Mouse (Mus musculus): ENCODE results near the gene Slc43a1.

Slc43a1 gene

GRCm38 (mm10) chr2:84868521-84868943, 29.9 kb downstream of the Slc43a1 start:
- no peak for DNase-seq (ENCODE audit: low read depth, low spot score)

DNA sequence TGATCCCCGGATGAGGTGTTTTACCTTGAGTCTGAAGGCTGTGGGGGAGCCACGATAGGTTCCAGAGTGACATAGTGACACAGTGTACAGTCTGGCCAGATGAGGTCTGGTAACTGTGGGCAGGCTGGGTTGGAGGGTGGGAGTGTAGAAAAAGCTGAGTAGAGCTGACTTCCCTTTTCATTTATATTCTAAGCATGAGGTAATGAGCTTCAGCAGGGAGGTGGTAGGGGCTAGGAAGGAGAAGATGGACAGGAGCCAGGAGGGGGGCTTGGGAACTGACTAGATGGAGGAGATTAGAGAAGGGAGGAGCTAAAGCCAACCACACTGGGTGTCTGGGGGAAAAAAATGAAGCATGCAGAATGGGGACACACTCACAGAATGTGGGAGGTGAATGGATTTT, 30.3 kb downstream of the Slc43a1 start:
- no peak for DNase-seq (ENCODE audit: low read depth, low spot score)

- no peak for DNase-seq (ENCODE audit: low read depth, low spot score)
Observed at GRCm38 (mm10) chr2:84870623-84871160, 32.0 kb downstream of the Slc43a1 start.

- no peak for DNase-seq (ENCODE audit: low read depth, low spot score)
Observed at GRCm38 (mm10) chr2:84872105-84872716, 33.6 kb downstream of the Slc43a1 start.

DNA sequence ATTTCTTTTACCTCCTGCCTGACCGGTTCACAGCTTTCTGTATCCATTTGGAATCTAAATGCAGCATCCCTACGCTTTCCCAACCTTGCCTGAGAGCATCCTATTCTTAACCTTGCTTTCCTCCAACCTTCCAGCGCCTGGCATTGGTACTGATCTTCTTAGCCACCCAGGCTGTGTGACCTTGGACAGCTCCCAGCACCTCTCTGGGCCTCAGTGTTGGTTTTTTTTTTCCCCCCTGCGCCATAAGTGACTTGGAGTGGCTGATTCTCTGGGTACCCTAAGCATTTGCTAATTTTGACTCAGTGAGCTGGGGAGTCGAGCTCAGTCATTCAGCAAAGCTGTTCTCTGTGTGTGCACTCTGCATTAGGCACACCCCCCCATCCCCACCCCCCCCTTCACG, 37.2 kb downstream of the Slc43a1 start:
- DNase-seq (ENCODE audit: low read depth, low spot score) = no peak

DNA sequence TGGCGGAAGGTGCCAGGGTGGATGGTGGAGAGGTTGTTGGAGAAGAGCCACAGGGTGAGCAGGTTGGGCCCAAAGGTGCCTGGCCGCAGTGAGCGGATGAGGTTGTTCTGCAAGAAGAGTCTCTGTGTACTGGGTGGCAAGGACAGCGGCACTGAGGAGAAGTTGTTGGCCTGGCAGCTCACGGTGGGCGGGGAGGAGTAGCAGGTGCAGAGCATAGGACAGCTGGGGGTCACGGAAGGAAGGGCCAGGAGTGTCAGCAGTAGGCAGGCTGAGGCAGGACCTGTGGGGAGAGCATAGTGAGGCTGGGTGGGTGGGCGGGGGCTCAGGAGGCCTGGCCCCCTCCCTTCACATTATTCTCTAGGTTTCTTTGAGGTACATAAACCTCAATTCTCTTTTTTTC, 41.9 kb downstream of the Slc43a1 start:
- no peak for DNase-seq (ENCODE audit: low read depth, low spot score)

DNA sequence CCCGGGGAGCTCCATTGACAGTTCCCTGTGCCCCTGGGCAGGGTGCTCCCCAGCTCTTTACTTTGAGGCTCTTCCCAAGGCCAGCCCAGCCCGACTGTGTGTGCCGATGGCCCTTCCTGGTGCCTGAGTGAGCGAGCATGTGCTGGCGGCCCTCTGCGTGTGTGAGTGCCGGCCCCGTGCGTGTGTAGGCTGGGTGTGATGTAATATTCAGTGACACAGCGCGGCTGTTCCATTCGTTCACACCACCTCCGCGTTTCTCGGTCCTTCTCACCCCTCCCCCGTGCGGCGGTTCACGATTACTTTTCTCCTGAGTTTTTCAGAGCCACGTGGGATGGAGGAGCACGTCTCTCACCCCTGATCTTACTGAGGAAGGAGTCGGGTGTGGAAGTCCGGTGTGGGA, 44.0 kb downstream of the Slc43a1 start:
- no peak for DNase-seq (ENCODE audit: low read depth, low spot score)

DNA sequence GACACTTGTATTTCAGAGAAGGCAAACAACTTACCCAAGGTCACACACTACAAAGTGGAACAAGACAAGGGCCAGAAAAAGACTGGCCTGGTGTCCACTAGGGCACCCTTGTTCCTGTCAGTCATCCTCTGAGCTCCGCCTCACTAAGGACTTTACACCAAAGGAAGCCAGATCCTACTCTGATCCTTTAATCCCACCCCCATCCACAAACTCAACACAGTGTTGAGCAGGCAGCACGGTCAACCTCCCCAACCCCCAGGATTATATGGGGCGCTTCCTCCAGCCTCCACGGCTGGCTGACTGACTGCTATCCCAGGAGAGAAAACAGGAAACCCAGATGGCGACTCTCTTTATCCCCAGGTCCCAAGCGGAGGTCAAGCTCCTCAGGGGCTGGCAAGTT, 44.4 kb downstream of the Slc43a1 start:
- DNase-seq (ENCODE audit: low read depth, low spot score) = no peak

DNA sequence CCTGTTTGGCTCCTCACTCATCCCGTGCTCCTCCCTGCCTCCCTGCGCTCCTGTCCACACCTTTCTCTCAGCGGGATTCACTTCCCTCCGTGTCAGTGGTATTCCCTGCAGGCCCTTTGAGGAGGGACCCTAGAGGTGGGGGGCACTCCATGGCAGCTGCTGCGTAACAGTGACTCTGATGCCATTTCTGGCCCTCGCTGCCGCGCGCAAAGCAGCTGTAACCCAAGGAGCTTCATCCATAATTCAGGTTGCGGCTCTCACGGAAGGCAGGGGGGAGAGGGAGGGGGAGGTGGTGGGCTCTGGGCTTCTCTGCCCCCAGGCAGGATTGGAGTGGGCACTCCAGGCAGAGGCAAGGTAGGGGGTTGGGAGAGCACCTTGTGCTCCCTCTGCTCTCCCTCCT, 44.9 kb downstream of the Slc43a1 start:
- DNase-seq (ENCODE audit: low read depth, low spot score) = no peak

DNA sequence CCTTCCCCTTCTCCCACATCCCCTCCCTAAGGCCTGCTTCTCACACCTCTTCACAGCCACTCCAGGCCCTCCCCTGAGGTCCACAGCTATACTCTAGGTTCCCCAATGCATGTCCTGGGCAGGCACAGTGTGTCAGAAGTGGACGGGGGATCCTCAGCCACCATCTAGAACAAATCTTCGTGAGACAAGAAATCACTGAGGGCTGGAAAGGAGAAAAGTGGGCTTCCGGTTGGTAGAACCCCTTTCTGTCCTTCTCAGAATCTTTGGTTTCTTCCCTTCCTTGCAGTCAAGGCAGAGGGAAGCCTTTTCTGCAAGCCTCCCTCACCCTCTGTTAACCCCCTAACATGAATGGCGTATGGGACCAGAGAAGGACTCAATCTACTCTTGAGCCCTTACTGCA, 45.3 kb downstream of the Slc43a1 start:
- DNase-seq (ENCODE audit: low read depth, low spot score) = no peak

GRCm38 (mm10) chr2:84884611-84885010, 46.0 kb downstream of the Slc43a1 start:
- DNase-seq (ENCODE audit: low read depth, low spot score) = no peak

GRCm38 (mm10) chr2:84885084-84886055, 46.7 kb downstream of the Slc43a1 start:
- no peak for DNase-seq (ENCODE audit: low read depth, low spot score)

- no peak for DNase-seq (ENCODE audit: low read depth, low spot score)
Observed at GRCm38 (mm10) chr2:84886234-84886731, 47.6 kb downstream of the Slc43a1 start, which contains the start of gene Rtn4rl2. TSS of gene Rtn4rl2 (minus strand) at chr2:84886710.

DNA sequence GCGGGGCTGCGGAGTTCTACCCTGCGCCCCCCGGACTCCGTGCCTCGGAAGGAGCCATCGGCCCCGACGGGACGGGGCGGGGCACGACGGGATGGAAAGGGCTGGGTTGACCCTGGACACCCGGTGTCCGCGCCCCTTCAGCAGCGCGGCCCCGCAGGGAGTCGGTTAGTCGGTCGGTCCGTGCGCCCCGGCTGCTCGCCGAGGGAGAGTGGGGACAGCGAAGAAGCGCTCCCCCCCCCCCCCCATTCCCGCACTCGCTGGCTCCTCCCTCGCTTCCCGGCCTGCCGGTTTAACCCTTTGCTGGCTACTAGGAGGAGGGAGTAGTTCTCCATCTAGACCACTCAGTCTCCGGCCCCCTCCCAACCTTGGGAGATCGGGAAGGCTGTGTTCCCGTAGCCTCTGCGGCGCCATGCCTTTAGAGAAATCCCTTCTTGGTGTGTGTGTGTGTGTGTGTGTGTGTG, 48.2 kb downstream of the Slc43a1 start:
- no peak for DNase-seq (ENCODE audit: low read depth, low spot score)

DNA sequence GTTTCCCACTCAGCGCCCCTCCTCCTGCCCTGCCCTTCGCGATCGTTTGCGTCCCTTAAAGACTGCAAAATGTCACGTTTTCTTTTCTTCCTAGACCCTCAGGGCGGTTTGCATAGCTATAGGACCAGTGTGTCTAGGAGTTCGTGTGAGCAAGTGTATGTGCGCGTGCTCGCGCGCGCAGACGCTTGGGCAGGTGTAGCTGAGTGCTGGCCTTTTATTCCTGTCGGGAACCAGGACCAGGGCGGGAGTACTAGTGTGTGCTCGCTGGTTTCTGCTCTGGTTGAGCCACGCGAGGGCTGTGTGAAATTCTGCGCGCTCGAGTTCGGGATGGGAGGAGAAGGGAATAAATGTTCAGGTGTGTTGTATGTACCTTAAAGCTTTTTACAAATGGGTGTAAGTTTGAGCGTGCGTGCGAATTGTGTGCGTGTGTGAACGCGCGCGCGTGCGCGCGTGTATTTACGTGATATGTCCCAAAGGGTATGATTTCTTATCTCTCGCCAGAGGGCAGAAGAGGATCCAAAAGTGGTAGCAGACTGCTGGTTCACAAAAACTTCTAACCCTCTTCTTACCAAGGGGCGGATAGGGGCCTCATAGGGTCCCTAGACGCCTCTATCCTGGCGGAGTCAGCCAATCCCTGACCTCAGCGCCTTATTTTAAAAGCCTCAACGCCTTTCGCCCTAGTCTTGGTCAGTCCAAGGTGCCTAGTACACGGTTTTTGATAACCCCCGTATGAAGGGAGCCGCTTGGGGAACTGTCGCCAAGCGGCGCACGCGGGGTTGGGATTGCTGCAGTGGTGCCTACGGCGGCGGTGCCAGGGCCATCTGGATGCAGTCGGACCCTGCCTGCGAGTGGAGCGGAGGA, 49.0 kb downstream of the Slc43a1 start:
- DNase-seq (ENCODE audit: low read depth, low spot score) = no peak

- DNase-seq (ENCODE audit: low read depth, low spot score) = peak; percentile 75
Observed at GRCm38 (mm10) chr2:84888657-84889315, 50.1 kb downstream of the Slc43a1 start.

- DNase-seq (ENCODE audit: low read depth, low spot score) = no peak
Observed at GRCm38 (mm10) chr2:84889316-84890044, 50.8 kb downstream of the Slc43a1 start.

DNA sequence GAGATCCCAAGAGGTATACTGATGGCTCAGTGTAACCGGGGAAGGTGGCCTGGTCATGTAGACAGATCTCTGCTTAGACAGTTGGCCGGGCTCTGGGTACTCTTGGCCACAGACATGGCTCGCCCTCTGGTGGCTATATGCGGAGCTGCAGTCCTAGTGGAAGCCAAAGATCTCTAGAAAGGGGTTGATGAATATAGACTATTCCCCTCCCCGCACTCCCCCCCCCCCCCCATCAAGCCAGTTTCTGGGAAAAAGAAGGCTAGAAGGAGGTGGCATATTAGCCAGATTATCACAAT, 51.3 kb downstream of the Slc43a1 start:
- DNase-seq (ENCODE audit: low read depth, low spot score) = no peak

GRCm38 (mm10) chr2:84893359-84893758, 54.7 kb downstream of the Slc43a1 start:
- no peak for DNase-seq (ENCODE audit: low read depth, low spot score)

GRCm38 (mm10) chr2:84895495-84896198, 57.0 kb downstream of the Slc43a1 start:
- DNase-seq (ENCODE audit: low read depth, low spot score) = no peak

Measured in brain, embryonic 18.5 days (tissue).